Mouse (Mus musculus) small intestine, adult 2 months (tissue): ENCODE measurements at regions not wholly inside any gene's neighbourhood (a gene's known extent, or its start where the extent isn't known, plus 50 kb on each side); places are given as distances from the start of the nearest gene placed in this dataset.

Experiments used
- H3K27ac ChIP-seq: fragments of 200-500 bp; 2 replicates; pipeline ENCODE4 v1.5.1; 2012; ENCODE audit warnings: low read depth, low read length, control low read depth, inconsistent platforms; ENCODE audit not compliant: insufficient read depth
- H3K27me3 ChIP-seq: fragments of 200-500 bp; 2 replicates; pipeline ENCODE4 v1.6.1; 2012; ENCODE audit warnings: mild to moderate bottlenecking, moderate library complexity, low read length, inconsistent platforms; ENCODE audit not compliant: control insufficient read depth, insufficient read depth
- H3K36me3 ChIP-seq: fragments of 200-500 bp; 2 replicates; pipeline ENCODE4 v1.6.1; 2012; ENCODE audit warnings: mild to moderate bottlenecking, low read length, control low read depth, inconsistent platforms; ENCODE audit not compliant: control insufficient read depth, insufficient read depth
- H3K4me1 ChIP-seq: fragments of 200-500 bp; 2 replicates; pipeline ENCODE4 v1.6.1; 2012; ENCODE audit warnings: low read length, inconsistent platforms, mixed read lengths; ENCODE audit not compliant: control insufficient read depth, insufficient read depth, insufficient read length
- H3K4me3 ChIP-seq: fragments of 200-500 bp; 2 replicates; pipeline ENCODE4 v1.5.1; 2012; ENCODE audit warnings: low read depth, mild to moderate bottlenecking, control low read depth, inconsistent platforms, low read length, moderate library complexity
- CTCF ChIP-seq: fragments of 200-500 bp; IDR thresholded peaks from 2 replicates; pipeline ENCODE4 v1.5.1; 2012; ENCODE audit warnings: low read depth, mild to moderate bottlenecking, control low read depth, inconsistent platforms, low read length, moderate library complexity, mixed read lengths; ENCODE audit not compliant: insufficient replicate concordance, insufficient read length; ENCODE audit errors: extremely low read depth
- POLR2A ChIP-seq: fragments of 200-500 bp; IDR thresholded peaks from 2 replicates; pipeline ENCODE4 v1.6.1; 2012; ENCODE audit warnings: low read depth, mild to moderate bottlenecking, control low read depth, inconsistent platforms, low read length, moderate library complexity
- WGBS: fragments of 180-500 bp; shearing (Covaris S2); methylation state at CpG from one replicate; pipeline ENCODE4 v1.1.7; 2018; 5-methylcytosine and 5-hydroxymethylcytosine counted together

GRCm38 (mm10) chr17:78132116-78132515 is 67.9 kb upstream of the Crim1 start:
- TF ChIP-seq CTCF (no peak), POLR2A (no peak)
- Histone ChIP-seq H3K4me1 (no peaks in the 10 kb centered on the region), H3K36me3 (no peaks in the 10 kb centered on the region), H3K27me3 (no peaks in the 10 kb centered on the region), H3K27ac (no peak overlapping the region), H3K4me3 (no peak overlapping the region)
- WGBS = 95% methylated on average over 1 of the region's 1 CpGs

GRCm38 (mm10) chr17:78137986-78138385 is 62.1 kb upstream of the Crim1 start:
- no peak for TF ChIP-seq CTCF
- Histone ChIP-seq H3K4me1 (no peaks in the 10 kb centered on the region), H3K27me3 (no peaks in the 10 kb centered on the region), H3K36me3 (no peaks in the 10 kb centered on the region), H3K27ac (no peak overlapping the region), H3K4me3 (no peak overlapping the region)
- WGBS = 89% methylated on average over 1 of the region's 1 CpGs

- Histone ChIP-seq H3K36me3 (no peaks in the 10 kb centered on the region), H3K4me1 (no peaks in the 10 kb centered on the region), H3K27me3 (no peaks in the 10 kb centered on the region), H3K4me3 (no peak overlapping the region), H3K27ac (no peak overlapping the region)
- TF ChIP-seq CTCF = no peak
- no peak for TF ChIP-seq POLR2A
- 27% methylated on average over 7 of the region's 7 CpGs for WGBS
Measured at GRCm38 (mm10) chr17:78140660-78141059, 59.4 kb upstream of the Crim1 start.

GRCm38 (mm10) chr17:78141136-78141535 is 58.9 kb upstream of the Crim1 start:
- Histone ChIP-seq H3K4me3 (no peak overlapping the region), H3K4me1 (no peaks in the 10 kb centered on the region)
- 29% methylated on average over 3 of the region's 3 CpGs for WGBS

GRCm38 (mm10) chr17:78142431-78142830 is 57.6 kb upstream of the Crim1 start:
- whole genome bisulfite sequencing = 82% methylated on average over 7 of the region's 7 CpGs
- Histone ChIP-seq H3K4me3 (no peak overlapping the region), H3K27me3 (0 out of 2 replicates have a peak, but pooled peaks cover 3% of the 10 kb centered on the region), H3K27ac (no peak overlapping the region), H3K36me3 (no peaks in the 10 kb centered on the region), H3K4me1 (no peaks in the 10 kb centered on the region)
- no peak for TF ChIP-seq CTCF
- no peak for TF ChIP-seq POLR2A

More at GRCm38 (mm10) chr17:78141136-78141535, 58.9 kb upstream of the Crim1 start:
- no peaks in the 10 kb centered on the region for H3K27me3 ChIP-seq
- TF ChIP-seq POLR2A = no peak
- TF ChIP-seq CTCF = no peak
- no peak overlapping the region for H3K27ac ChIP-seq
- H3K36me3 ChIP-seq = no peaks in the 10 kb centered on the region

DNA sequence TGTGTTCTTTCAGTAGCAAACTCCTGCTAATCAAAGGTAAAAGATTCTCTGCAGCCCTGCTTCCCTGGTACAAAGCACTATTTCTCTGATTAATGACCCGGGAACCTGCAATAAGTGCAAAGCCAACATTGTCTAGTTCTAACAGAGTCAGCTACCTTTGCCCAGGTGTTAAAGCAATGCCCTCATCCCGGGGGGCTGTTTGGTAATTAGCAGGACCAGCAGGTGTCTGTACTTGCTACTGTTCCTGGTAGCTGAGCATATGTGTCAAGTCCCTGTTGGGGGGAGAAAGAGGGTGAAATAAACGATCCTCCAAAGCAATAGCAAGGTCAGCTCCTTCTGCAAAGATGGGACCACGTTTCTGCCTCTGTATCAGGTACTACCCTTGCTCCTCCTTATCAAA is 54.7 kb upstream of the Crim1 start:
- H3K27me3 ChIP-seq = 0 out of 2 replicates have a peak, but pooled peaks cover 7% of the 10 kb centered on the region
- H3K4me1 ChIP-seq = no peaks in the 10 kb centered on the region
- WGBS = 26% methylated on average over 4 of the region's 4 CpGs
- no peaks in the 10 kb centered on the region for H3K36me3 ChIP-seq
- H3K27ac ChIP-seq = no peak overlapping the region
- no peak overlapping the region for H3K4me3 ChIP-seq
- TF ChIP-seq CTCF = no peak
